Mouse (Mus musculus) right cerebral cortex, postnatal 14 days (tissue): ENCODE measurements at regions not wholly inside any gene's neighbourhood (a gene's known extent, or its start where the extent isn't known, plus 50 kb on each side); places are given as distances from the start of the nearest gene placed in this dataset.

ENCODE experiments used
- DNase-seq: peaks from one replicate; pipeline ENCODE4 v3.0.0; 2022

DNA sequence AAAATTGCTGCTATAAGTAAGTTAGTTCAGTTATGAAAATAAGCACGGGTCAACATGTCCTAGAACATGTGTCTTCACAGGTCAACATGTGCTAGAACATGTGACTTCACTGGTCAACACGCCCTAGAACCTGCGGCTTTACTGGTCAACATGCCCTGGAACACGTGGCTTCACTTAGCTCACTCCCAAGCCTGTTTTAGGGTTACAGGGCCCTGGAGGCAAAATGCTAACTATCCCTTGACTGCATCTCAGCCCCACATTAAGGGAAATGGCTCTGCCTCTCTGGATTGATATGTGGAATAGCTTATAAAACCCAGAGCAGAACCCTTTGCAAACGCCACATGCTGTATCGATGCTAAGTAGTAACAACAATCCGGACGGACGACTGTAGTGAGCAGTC is 67.8 kb downstream of the Nkx6-1 start:
- no peak for DNase-seq

DNA sequence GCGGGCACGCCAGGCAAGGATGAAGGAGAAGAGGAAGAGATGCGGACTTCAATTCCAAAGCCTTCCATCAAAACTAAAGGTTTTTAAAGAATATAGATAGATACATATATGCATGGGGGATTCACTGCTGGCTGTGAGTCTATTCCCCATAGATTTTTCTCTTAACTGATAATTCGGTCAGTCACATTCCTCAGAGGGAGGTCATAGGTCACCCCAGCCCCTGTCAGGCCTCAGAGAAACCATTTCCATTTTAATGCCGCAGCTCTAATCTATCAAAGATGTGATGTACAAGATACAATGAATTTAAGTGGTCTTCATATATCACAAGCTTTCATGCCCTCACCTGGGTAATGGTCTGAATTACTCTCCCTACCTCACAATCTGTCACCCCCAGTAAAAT is 73.6 kb downstream of the Nkx6-1 start:
- DNase-seq, result no peak

DNA sequence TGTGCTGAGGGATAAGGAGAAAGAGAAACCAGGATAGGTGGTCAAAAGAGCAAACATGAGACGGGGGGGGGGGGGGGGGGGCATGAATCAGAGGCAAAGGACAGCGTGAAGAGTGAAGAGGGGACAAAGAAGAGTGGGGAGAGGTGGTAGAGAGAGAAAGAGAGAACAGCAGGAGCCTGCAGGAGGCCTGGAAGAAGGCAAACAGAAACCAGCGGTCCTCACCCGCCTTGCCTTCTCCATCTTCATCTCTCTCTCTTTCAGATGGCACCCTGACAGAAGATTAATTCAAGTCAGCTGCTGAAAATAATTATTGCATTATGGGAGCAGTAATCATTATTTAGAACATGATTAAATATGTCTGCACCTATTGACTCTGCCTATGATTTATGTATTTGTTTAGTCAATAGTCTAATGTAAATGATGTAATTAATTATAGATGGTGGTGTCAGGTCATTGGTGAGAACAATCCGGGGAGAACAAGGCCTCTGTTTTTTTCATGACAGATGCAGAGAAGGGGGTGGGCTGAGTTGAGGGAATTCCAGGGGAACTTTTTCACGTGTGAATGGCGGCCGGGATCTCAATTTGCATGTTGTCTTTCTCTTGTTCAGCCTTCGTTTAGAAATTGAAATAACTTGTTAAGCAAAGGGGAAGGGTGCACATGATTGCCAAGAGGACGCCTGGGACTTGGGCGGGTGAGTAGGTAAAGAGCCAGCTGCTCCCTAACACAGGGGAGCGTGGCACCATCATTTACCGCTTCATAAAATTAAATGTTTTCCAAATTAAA is 74.3 kb downstream of the Nkx6-1 start:
- DNase-seq, result no peak

DNA sequence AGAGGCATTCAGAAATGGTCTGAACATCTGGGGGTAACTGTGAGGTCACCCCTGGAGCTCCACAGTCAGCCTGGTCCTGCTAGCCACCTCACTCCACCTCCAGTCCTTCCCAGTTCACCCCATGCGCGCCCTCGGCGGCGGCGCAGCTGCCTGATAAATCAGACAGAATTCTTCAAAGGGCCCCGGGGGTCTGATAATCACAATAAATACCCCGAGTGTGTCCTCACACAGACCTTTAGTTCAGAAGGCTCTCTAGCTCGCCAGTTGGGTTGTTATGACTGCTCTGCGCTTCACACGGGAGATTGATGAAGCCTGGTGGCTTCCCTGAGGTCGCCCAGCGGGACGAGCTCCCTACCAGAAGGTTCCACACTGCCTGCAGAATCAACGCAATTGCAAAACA is 91.8 kb downstream of the Nkx6-1 start:
- no peak for DNase-seq

DNA sequence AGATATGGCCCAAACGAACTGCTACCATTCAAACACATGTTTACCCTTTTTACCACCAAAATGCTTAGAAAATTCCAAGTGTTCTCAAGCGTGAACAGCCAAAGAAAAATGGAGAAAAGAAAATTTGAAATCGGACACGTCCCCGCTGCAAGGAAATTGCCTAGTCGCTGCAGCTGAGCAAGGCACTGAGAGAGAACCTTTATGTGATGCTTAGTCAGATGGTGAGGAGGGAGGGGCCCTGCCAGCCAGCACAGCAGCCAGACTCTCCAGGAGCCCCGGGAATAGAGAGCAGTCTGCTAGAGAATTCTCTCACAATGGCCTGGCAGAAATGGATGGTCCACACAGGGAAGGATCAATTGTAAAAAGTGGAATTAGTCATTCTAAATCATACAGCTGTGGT is 99.0 kb downstream of the Nkx6-1 start:
- no peak for DNase-seq

DNA sequence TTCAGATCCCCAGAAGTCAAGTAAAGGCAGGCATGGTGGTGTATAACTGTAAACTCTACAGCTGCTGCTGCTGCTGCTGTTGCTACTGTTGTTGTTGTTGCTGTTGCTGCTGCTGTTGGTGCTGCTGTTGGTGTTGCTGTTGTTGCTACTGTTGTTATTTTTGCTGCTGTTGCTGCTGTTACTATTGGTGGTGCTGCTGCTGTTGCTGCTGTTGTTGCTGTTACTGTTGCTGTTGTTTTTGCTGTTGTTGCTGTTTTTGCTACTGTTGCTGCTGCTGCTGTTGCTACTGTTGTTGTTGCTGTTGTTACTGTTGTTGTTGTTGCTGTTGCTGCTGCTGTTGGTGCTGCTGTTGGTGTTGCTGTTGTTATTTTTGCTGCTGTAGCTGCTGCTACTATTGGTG is 104.4 kb downstream of the Nkx6-1 start:
- no peak for DNase-seq

DNA sequence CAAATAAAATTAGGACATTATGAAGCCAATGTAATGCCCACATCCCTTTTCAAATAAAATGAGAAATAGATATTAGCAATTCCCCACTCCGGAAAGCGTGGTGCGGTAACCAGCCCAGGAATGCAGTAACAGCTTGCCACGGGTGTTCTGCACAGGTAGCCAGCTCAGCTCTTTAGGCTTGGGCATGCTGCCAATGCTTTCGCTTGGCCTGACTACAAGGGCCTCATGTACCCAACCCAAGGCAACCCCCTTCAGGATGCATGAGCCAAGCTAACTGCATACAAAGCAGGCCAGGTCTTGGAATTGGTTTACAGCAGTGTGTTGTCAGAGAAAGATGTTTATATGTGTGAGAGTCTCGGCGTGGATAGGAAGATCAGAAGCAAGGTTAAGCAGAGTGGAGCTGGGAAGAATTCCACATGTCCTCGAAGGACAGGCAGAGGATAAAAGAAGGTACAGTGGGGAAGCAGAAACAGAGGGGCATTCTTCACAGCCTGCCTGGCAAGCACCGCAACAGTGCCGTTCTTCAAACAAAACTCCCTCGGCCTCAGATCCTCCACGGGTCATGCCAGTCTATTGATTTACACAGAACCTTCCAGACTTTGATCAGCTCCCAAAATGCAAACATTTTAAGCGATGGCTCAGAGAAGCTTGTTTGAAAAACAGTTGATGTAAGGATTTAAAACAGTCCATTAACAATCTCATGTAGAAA is 106.4 kb downstream of the Nkx6-1 start:
- DNase-seq, result peak; percentile 9

DNA sequence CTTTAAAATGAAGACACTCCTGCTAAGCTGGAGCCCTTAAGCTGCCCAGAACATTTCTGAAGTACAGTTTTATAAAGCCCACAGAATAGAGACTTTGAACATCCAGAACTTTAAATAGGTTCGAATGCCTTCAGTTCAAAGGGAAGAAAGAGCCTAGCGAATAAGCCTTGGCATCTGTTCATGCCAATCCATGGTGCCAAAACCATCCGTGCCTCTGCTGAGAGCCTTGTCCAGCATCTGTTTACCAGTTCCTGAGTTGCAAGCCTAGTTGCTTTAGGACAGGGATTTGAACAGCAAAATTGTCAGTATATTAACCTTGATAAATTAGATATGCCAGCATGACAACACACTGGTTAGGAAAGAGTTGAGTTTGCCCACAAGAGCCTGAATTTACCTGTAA is 107.6 kb downstream of the Nkx6-1 start:
- no peak for DNase-seq

DNA sequence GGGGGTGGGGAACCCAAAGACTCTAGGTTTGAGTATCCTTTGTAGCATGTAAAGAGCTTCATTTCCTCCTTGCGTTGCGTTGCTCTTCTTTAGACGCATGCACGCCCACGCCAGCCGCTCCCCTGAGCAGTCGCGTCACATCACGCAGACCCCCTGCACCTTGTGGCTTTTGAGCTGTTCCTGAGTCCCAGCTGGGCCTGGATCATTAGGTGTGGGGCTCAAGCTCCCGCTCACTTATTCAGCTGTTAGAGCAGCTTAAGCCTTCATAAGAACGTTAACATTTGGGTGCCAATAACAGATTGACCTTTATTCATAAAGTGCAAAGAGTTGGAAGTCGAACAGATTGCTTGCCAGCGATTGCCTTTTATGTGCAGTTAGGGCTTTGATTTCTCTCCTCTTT is 121.5 kb downstream of the Nkx6-1 start:
- DNase-seq, result no peak

DNA sequence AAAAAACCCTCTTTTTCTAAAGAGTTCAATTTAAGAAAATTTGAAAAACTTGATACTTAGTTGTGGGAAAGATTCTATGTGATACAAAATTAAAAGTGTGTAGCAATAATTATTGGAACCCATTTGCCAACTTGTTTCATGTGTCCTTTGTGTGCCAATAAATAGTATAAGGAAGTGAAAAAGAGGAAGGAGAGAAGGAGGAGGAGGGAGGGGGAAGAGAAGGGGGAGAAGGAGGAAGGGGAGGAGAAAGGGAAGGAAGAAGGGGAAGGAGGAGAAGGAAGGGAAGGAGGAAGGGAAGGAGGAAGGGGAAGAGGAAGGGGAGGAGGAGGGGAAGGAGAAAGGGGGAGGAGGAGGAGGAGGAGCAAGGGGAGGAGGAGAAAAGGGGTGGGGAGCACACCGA is 125.0 kb downstream of the Nkx6-1 start:
- no peak for DNase-seq

DNA sequence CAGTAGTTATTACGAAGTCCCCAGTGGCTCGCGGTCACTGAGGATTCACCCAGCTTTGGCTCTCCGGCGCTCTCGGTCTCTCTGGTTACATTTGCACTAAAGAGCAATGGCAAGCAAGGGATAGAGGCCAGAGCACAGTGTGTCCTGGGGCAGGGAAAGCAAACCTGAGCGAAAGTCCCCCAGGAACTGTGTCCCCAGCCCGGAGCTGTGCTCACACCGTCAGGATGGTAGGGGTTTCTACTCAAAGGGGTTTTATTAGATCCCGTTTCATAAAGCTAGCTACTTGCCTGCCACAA is 125.6 kb downstream of the Nkx6-1 start:
- no peak for DNase-seq

DNA sequence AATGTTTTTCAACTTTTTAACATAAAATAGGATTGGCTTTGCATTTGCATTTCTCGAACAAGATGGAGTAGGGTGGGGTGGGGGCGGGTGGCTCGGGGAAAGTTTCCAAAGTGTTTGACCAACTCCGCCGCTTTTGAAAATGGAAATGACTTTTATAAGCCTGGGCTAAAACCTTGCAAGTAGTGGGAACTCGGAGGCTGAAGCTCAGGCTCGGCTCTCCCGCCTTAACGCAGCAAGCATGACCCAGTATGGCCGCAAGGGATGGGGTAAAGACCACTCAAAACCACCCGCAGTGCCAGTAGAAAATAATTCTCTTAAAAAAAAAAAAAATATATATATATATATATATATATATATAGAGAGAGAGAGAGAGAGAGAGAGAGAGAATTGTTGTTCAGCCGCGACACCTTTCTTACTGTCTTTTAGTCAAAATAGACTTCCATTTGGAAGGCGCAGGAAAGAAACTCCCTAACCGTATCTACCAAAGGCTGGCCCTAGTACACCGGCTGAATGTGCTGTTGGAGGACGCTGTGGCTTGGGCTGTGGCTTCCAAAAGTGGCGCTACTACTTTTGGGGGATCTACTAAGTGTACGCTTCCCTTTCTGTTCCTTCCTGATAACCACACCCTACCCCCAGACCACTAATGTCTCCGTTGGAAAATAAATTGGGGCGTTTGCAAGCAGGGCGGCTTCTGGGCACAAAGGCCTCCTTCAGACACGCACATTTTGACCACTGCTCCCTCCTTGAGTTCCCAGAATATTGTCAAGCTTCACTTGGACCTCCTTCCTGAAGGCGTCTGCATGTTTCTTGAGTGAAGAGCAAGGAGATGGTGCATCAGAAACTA is 126.2 kb downstream of the Nkx6-1 start:
- DNase-seq, result no peak

DNA sequence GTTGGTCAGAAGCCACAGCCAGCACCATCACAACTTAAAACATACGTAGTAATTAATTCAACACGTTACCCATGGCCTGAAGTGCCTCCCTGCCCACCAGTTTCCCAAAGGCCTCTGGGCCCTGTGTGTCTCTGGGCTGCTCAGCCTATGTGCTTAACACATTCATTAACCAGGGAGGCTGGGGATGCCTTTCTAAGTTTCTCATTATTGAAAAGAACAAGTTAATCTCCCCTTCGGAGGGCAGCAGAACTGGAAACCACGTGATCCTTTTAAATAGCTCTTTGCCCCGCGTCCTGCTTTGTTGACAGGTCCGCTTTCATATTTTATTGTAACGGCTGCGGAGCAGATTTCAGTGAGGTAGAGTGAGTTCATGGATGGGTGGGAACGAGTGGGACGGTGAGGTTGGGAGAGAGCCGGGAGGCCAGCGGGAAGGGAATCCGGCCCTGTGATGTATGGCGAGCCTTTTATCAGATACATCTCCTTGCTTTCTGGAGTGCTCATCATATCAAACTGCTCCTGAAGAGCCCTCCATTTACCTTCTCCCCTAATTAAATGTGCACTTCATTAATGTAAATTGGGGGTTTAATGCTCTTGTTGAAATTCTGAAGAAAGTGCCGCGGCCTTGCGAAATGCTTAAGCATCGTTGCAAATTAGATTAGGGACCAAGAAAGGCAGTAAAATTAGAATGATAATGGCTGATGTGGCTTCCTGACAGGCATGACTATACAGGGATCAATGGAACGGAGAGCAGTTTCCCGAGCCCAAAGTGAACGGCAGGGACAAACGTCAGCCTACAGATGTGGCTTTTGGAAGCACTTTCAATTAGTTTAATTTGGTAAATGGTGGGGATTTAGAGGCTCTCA is 127.0 kb downstream of the Nkx6-1 start:
- no peak for DNase-seq

DNA sequence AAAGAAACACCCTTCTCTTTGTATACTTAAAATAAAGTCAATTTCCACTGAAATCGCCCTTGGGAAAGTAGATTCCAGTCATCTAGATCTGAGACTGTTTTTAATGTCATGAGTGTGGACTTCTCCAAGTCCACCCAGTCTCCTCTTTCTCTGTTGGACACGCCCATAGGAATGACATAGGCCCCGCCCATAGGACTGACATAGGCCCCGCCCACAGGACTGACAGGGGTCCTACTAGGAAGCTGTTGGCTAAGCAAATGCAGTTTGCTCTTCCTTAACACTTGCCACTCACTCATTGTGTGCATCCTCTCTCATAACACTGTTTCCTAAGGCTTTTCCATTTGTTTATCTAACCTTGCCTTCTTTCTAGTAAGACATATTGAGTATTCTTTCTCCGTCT is 129.3 kb downstream of the Nkx6-1 start:
- no peak for DNase-seq

DNA sequence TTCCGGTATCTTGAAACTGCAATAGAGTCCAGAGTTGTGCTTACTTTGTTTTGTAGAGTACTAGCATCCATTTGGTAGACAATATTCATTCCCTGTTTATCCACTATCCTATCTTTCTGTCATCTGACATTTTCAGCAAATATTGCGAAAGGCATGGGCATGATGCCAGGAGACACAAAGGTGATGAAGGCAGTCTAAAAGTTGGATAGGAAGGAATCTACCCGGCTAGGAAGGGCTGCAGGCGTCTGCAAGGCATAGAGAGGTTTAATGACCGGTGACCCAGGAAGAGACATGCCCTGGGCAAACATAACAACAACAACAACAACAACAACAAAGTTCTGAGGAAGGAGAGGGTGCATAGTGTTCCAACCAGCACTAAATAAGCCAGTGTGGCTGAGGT is 139.4 kb downstream of the Nkx6-1 start:
- DNase-seq, result no peak

DNA sequence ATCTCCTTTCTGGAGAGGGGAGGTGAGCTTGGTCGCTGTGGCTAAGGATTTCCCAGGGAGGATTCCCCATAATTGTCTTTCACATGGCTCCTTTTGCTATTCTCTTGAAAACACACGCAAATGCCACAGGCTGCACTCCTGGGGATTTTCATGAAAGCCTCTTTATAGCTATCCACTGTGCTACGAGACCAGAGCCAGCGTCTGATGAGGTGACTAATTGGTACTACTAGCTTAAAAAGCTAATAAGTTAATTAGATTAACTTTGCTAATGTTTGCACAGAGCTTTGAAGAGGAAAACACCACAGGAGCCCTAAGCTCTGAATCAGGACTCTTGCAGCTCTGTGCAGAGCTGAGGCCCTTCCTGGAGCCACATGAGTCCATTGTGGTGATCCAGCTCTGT is 140.1 kb downstream of the Nkx6-1 start:
- no peak for DNase-seq

DNA sequence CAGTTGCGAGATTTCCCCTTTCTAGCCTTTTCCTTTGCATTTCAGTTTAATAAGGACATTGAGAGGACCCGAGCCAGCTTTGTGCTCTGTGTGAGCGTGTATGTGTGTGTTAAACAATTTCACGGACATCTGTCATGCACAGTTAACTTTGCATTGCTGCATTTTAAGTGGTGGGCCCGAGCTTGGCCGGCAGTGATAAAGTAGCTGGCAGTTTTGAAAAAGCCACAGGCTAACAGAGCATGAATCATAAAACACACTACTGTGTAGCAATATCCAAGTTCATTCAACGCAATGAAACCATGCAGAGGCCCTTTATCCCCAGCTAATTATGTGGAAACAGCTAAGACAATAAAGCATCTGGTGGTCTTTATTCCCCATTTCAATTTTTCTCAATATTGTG is 140.9 kb downstream of the Nkx6-1 start:
- DNase-seq, result no peak

DNA sequence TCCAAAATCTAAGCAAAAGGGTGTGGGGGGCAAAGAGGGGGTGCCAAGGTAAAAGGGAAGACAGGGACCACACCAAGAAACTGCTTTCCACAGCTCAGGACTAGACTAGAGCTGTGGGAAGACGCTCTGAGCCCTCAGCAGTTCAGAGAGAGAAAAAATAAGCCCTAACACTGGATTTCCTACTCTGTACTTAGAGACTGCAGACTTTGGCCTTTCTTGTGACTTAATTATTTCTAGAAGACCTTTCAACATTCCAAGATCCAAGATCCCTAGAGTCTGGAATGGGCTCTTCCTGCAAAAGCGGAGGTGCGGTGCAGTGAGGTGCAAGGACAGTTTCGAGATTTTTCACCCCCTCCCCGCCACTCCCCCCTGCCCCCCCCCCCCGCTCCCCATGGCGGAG is 141.3 kb downstream of the Nkx6-1 start:
- no peak for DNase-seq

DNA sequence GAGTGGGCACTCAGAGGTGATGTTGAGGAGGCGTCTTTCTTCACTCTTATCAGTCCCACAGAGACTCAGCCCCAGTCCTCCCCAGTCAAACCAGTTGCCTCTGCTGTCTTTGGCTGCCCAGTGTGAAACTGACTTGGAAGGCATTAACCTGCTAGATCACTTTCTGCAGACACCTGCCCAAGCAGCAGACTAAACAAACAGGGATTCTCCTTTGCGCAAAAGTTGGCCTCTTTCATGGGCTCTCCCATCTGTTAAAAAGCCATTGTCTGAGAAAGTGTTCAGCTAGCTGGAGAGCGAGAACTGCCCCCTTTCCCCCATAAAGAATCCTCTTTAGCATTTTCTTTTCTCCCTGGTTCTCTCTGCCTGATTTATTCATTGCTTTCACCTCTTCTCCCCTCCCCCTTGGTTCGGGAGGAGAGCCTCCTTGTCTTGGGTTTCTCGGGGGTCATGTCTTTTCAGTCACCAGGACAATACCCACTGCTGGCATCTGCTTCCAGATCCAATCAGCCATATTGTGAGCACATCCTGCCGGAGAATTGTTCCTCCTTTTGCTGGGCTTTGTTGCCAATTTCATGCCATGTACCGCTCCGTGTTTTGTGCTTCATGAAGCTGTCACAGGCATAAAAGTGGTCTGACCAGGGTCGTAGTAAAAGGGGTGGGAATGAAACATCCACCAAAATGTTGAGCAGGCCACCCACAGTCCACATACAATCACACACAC is 143.7 kb downstream of the Nkx6-1 start:
- DNase-seq, result no peak

DNA sequence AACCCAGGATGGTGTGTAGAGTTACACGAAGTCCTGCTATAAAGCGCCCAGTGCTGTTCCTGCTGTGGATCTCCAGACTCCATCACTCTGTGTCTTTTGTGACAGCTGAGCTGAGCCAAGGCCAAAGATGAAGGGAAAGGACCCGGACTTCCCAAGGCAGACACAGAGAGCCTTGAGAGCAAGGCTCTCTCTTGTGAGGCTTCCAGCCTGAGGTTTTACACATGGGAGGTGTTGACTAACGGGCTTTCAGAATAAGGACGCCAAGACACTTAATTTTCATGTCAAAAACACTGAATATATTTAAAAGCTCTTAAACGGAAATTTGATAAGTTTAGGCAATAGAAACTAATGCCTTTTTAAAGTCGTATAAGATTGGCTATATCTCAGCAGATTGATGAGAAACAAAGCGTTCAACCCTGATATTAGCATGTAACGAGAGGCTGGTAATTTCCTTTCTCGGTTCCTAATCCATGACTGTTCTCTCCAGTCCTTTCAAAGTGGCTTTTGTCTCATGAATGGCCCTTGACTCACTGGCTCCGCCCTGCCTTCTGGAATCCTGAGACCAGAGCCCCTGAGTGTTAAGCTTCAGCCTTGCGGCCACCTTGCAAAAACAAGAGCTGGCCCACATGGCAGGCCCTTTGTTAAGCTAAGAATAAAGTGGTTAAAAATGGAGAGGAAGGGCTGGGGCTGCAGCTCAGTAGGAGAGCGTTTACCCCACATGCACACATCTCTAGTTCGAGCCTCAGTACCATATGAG is 145.8 kb downstream of the Nkx6-1 start:
- no peak for DNase-seq

DNA sequence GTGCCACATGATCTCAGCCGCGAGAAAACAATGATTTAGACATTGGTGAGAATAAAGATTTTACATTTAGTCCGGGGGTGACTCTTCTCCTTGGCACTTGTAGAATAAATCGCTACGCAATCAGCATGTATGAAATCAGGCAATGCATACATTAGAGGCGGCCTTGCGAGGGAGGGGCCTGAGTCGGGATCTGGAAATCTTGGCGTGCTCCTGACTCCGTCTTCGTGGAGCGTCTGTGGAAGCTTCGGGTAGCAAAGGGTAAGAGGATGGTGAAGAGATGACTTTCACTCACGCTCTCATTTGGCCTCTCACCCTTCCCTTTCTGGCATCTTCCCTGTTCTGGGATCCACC is 167.1 kb downstream of the Nkx6-1 start:
- DNase-seq, result no peak
